Mouse (Mus musculus) cerebellum, adult 8-10 months (tissue): ENCODE measurements at regions not wholly inside any gene's neighbourhood (a gene's known extent, or its start where the extent isn't known, plus 50 kb on each side); places are given as distances from the start of the nearest gene placed in this dataset.

Experiments used
- DNase-seq: peaks from one replicate; pipeline ENCODE4 v3.0.0; 2022

- no peak for DNase-seq
These were observed 141.2 kb downstream of the Tex29 start for GRCm38 (mm10) chr8:11981458-11981857.

- no peak for DNase-seq
These were observed 149.8 kb downstream of the Tex29 start for GRCm38 (mm10) chr8:11990024-11990423.

GRCm38 (mm10) chr8:11999736-12000458, 159.6 kb downstream of the Tex29 start:
- DNase-seq = peak; percentile 15

- DNase-seq = no peak
These were observed 160.2 kb downstream of the Tex29 start for GRCm38 (mm10) chr8:12000459-12000789.

- no peak for DNase-seq
These were observed 164.0 kb downstream of the Tex29 start for GRCm38 (mm10) chr8:12004241-12004640.

GRCm38 (mm10) chr8:12012769-12013168, 172.5 kb downstream of the Tex29 start:
- no peak for DNase-seq

- DNase-seq = no peak
These were observed 177.5 kb downstream of the Tex29 start for GRCm38 (mm10) chr8:12017750-12018149.

- DNase-seq = no peak
These were observed 179.0 kb downstream of the Tex29 start for GRCm38 (mm10) chr8:12019272-12019671.

GRCm38 (mm10) chr8:12023669-12024390, 183.6 kb downstream of the Tex29 start:
- DNase-seq = no peak

GRCm38 (mm10) chr8:12030363-12031116, 190.3 kb downstream of the Tex29 start:
- peak; percentile 3 for DNase-seq

GRCm38 (mm10) chr8:12031796-12032195, 191.5 kb downstream of the Tex29 start:
- DNase-seq = peak; percentile 3

GRCm38 (mm10) chr8:12032386-12032785, 192.1 kb downstream of the Tex29 start:
- DNase-seq = no peak

- no peak for DNase-seq
These were observed 196.1 kb downstream of the Tex29 start for GRCm38 (mm10) chr8:12036349-12036748.

GRCm38 (mm10) chr8:12040924-12041323, 200.7 kb downstream of the Tex29 start:
- no peak for DNase-seq

GRCm38 (mm10) chr8:12041662-12042061, 201.4 kb downstream of the Tex29 start:
- DNase-seq = no peak

GRCm38 (mm10) chr8:12050841-12051240, 210.6 kb downstream of the Tex29 start:
- no peak for DNase-seq

GRCm38 (mm10) chr8:12051357-12051756, 211.1 kb downstream of the Tex29 start:
- no peak for DNase-seq

- no peak for DNase-seq
These were observed 215.7 kb downstream of the Tex29 start for GRCm38 (mm10) chr8:12055931-12056330.

- DNase-seq = no peak
These were observed 217.4 kb upstream of the A230072I06Rik start for GRCm38 (mm10) chr8:12061237-12061636.

GRCm38 (mm10) chr8:12062710-12063109, 215.9 kb upstream of the A230072I06Rik start:
- DNase-seq = no peak

- DNase-seq = no peak
These were observed 214.0 kb upstream of the A230072I06Rik start for GRCm38 (mm10) chr8:12064664-12065063.

- no peak for DNase-seq
These were observed 212.2 kb upstream of the A230072I06Rik start for GRCm38 (mm10) chr8:12066454-12066853.

- DNase-seq = no peak
These were observed 205.2 kb upstream of the A230072I06Rik start for GRCm38 (mm10) chr8:12073311-12073999.
